Mouse (Mus musculus) mesoderm, embryonic 11.5 days (tissue): ENCODE measurements around the gene Cpz.

Source experiments
- DNase-seq: peaks from one replicate; pipeline ENCODE4 v3.0.0-alpha.2; 2012; ENCODE audit warnings: low read depth, low spot score

Cpz gene

DNA sequence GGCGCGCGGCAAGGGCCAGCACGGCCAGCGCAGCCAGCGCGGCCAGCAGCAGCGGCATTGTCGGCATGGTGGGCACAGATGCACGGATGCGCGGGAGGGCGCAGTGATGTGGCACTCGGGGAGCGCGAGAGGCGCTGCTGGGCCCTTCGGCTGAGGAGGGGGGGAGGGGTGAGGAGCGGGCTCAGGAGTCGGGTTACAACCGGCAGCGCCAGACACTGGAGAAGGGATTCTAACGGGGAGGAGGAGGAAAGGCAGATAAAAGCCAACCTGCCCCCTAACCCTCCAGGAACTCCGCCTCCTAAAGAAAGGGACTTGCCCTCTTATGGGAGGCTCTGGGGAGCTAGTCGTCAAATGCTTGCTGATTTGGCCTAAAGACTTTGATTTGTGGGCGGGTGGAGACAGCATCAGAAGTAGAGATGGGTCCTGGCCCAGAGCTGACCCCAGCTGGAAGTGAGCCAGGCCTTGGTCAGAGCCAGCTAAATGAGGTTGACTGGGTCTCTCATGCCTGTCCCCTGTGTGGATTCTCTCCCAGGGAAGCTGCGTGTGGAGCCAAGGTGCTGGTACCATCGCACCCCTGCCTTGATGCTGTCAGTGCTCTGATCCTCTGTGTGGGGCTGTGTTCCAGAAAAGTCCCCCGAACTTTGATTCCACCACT is at the start of gene Cpz:
Gene Cpz, minus strand, starts transcription at position 230 of the 655 bp plus-strand sequence.
- DNase-seq, result peak; percentile 93

GRCm38 (mm10) chr5:35574653-35575599 is 49.4 kb upstream of the Cpz start, which contains the start of gene Trmt44:
Trmt44 (minus strand) TSS chr5:35575070.
- peak; percentile 94 for DNase-seq

DNA sequence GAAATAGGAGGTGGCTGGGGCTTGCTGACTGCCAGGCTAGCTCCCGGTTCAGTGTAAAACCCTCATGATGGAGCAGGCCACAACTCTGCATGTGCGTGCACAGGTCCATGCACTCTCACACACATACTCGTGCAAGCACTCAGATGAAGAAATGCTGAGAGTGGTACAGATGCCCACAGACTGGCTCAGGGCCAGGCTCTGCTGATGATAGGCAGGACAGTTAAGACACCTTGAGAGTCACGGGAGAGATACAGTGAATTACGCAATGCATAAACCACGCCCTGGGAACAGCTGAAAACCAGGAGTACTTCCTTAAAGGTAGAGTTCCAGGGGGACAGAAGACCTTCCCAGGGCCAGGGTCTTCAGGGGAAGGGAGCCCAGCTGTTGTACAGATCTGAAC is 46.0 kb upstream of the Cpz start:
- no peak for DNase-seq

- no peak for DNase-seq
Measured at GRCm38 (mm10) chr5:35566632-35567031, 41.1 kb upstream of the Cpz start.

DNA sequence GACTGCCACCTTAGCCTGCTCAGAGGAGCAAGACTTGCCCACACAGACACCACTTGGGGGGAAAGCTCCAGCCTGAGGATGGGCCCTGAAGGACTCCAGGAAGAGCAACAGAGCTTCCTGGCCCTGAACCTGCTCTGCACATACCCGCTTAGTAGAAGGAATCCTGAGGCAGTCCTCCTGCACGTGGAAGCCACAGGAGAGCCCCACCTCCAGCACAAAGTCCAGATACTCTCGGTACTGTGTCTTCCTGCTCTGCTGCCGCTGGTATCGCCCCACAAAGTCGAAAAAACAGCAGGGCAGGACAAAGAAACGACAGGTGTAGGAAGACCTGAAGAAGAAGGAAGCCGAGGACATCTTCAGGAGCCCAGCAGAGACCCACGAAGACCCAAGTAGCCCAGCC is 39.7 kb upstream of the Cpz start:
- no peak for DNase-seq

DNA sequence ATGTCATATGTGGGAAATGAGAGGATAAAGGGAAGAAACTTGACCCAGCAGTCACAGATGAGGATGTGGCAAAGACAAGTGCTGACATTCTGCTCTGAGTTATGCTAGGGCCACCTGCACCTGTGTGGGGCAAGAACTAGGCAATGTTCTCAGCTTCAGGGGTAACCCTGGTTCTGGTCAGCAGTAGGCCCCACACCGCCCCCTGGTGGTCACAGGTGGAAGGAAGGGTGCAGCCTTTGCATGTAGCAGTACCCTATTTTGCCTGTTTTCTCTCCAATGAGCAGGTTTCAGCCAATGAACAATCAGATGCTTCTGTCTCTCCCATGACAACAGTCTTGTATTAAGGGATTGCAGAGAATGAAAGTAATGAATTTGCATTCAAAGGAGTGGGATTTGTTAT is 38.0 kb upstream of the Cpz start:
- peak; percentile 80 for DNase-seq

DNA sequence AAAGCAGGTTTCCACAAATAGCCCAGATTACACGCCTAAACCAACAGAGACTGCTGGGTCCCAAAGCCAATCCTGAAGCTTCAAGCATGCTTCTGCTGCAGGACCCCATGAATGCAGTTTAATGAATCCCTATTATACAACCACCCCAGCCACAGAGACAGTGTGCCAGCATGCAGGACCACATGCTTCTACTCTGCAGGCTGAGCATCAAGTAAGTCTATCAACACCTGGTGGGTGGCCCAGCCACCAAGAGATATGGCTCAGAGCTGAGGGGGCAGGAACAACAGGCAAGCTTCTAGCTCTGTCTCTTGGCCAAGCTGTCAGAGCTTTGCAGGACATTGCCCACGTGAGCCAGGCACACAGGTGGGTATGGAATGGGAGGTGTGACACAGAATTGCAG is 37.1 kb upstream of the Cpz start:
- no peak for DNase-seq

DNA sequence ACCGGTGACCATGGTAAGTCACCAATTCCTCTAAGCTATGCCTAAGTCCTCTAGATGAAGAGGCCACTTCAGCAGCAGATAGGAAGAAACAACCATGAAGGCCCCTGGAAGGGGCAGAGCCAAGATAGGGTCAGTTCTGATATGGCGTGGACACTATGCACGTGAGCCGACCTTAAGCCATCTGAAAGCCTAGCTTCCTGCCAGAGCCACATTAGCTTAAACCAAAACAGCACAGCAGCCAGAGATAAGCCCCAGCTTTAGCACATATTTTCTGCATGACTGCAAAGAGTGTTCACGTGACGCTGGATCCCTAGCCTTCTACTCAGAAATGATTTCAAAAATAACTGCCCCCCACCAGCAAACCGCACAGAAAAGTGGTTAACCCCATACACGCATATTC is 33.9 kb upstream of the Cpz start:
- DNase-seq, result no peak

- no peak for DNase-seq
Measured at GRCm38 (mm10) chr5:35557946-35558621, 32.6 kb upstream of the Cpz start.

- no peak for DNase-seq
Measured at GRCm38 (mm10) chr5:35556393-35556792, 30.9 kb upstream of the Cpz start.

DNA sequence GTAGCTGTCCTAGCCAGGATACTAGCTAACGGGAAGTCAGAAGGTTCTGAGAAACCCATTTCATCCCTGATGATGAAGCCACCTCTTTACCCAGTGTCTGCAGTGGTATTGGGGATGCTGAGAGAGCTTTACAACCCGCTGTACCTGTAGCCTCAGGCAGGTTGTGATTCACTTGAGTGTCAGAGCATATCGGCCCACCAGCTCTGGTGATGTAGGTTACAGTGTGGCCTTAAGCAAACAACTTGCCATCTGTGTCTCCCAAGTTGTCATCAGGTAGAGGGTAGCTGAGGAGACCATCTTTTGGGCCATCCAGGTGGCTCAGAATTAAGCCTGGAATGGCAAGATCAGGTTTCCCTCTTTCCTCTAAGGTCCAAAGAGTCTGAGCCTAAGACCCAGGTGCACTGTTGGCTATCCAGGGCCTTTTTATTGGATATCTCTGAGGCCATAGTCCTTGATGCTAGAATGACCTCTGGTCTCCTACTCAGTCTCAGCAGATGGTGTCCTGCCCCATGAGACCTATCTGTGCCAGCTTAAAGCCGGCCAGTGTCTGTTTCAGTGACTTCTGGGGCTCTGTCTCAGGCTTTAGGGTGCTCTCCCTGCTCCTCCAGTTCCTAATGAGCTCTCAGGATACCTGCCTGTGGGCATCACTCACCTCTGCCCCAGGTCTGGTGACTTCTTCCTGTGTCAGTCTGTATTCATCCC is 27.5 kb upstream of the Cpz start:
- no peak for DNase-seq

DNA sequence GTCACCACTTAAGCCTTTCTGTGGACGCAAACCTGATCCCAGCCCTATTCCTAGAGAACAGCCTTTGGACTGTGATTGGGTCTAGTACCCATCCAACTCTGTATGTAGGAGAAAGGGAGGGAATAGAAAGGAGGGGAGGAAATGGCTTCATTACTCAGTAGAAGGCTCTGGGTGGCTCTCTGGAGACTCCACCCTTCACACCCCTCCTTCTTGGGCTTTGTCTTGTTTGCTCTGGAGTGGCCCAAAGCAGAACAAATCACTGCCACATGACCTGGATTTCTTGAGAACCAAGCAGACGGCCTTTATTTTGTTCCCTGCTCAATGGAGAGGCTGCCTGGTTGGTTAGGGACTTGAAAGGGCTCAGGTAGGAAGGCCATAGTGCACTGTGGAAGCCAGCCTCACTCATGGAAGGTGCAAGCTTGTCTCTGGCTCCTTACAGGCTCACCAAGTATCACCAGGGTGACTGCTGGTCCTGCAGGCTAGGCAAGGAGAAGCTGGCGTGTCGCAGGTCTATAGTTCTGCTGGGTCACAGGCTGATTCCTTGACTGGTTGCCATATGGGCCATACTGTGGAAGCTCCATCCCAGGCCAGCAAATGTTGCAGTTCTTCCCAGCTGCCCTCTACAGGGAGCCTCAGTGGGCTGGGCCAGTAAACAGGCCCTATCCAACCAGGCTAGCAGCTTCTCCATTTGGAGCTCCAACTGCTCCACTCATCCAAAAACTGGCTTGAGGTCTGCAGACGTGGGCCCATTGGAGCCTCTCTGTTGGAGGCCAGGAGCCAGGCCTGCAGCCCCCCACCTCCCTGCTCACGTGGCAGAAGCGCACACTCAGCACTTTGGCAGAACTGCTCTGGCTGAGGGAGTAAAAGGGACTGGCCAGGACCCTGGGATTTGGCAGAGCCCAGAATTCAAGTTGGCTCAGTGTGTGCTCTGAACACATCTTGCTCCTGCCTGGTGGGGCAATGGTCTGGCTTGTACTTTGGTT is 26.6 kb upstream of the Cpz start:
- no peak for DNase-seq

DNA sequence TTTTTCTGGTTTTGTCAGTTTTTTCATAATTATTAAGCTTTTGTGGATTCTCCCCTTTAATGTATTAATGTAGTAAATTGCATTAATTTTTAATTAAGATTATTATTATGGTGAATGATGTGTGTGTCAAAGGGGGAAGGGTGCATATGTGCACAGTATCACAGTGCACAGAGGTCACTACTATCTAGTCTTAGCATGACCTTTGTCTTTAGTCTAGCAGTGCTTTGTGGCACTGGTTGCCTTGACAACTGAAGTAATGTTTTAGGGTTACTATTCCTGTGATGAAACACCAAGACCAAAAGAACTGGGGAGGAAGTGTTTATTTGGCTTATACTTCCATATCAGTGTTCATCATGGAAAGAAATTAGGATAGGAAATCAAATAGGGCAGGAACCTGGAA is 20.6 kb upstream of the Cpz start:
- DNase-seq, result no peak

DNA sequence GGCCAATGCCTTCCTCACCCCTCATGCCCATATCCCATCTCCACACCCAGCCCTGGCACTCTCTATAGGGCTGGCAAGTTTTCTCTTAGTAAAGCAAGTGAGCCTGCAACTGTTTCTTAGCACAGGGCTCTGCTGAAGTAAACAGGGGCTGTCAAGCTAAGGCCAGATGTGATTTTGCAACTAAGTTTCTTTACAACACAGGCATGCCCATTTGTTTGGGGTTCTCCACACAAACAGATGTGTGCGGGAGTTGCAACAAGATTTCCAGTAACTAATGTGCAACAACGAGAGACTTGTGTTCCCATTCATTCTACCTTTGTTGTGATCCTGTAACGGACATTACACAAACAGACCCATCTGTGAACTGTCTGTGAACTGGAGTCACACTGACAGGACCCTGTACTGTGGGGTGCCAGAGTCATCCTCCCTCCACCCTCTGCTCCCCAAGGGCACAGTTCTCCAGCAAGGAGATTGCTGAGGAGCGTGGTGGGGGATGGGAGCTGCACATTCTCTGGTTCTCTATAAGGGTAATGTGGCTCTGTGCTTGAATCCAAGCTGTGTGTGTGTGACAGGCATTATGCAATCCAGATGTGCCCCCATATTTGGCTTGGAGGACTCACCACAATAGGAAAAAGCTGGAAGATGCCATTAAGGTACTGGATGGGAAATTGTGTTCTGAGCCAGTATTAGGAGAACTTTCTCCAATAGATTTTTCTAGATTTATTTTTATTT is 15.7 kb upstream of the Cpz start:
- DNase-seq, result no peak

GRCm38 (mm10) chr5:35540555-35540954 is 15.1 kb upstream of the Cpz start:
- peak; percentile 72 for DNase-seq

DNA sequence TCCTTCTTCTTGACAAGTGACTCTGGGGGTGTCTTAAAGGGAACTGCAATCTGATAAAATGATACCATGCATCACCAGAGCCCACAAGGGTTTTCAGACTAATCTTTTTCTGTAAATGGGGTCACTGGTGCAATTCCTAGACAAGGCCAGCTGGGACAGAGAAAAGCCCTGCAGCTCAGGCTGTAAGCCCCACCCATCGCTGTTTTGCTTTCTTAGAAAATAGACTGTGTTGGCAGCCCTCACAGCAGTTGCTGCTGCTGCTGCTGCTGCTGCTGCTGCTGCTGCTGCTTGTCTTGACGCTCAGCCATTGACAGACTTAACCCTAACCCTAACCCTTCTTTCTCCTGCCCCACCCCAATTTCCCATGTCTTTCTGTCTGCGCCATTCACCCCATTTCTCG is 14.1 kb upstream of the Cpz start:
- no peak for DNase-seq

GRCm38 (mm10) chr5:35538022-35538421 is 12.5 kb upstream of the Cpz start:
- no peak for DNase-seq

GRCm38 (mm10) chr5:35537474-35537873 is 12.0 kb upstream of the Cpz start:
- DNase-seq, result no peak

- DNase-seq, result no peak
Measured at GRCm38 (mm10) chr5:35536271-35536670, 10.8 kb upstream of the Cpz start.

GRCm38 (mm10) chr5:35531586-35531985 is 6.1 kb upstream of the Cpz start:
- peak; percentile 74 for DNase-seq
